Mouse (Mus musculus) midbrain, embryonic 12.5 days (tissue): ENCODE results near the gene Zfp697. TPM values are rescaled to one million over a fixed set of nuclear protein-coding genes. Genes with fewer than 3 reads are reported as not detected.
"Not testable (repeated sequence)": the region's sequence is repeated elsewhere in the genome, so short reads cannot be mapped to it uniquely, and the experiment has no call there.

ENCODE experiments used
- ATAC-seq: fragments of 200-750 bp; cut with Nextera tagmentation; 2 replicates; pipeline ENCODE4 v1.8.0; 2017; ENCODE audit warnings: low read depth, moderate TSS enrichment, moderate library complexity; ENCODE audit not compliant: low FRiP score
- H3K27ac ChIP-seq: fragments of 300-500 bp; sonication (generic); replicated peaks from 2 replicates; pipeline ENCODE4 v1.5.1; 2016; ENCODE audit warnings: mild to moderate bottlenecking
- H3K27me3 ChIP-seq: fragments of 300-500 bp; sonication (generic); 2 replicates; pipeline ENCODE4 v1.6.1; 2016; ENCODE audit warnings: mild to moderate bottlenecking
- H3K36me3 ChIP-seq: fragments of 300-500 bp; sonication (generic); 2 replicates; pipeline ENCODE4 v1.6.1; 2016
- H3K4me1 ChIP-seq: fragments of 300-500 bp; sonication (generic); 2 replicates; pipeline ENCODE4 v1.6.1; 2016
- H3K4me2 ChIP-seq: fragments of 300-500 bp; sonication (generic); replicated peaks from 2 replicates; pipeline ENCODE4 v1.6.1; 2016; ENCODE audit warnings: mild to moderate bottlenecking, moderate library complexity
- H3K4me3 ChIP-seq: fragments of 300-500 bp; sonication (generic); 2 replicates; pipeline ENCODE4 v1.5.1; 2016; ENCODE audit warnings: mild to moderate bottlenecking
- H3K9ac ChIP-seq: fragments of 300-500 bp; sonication (generic); replicated peaks from 2 replicates; pipeline ENCODE4 v1.6.1; 2016; ENCODE audit warnings: mild to moderate bottlenecking, moderate library complexity
- H3K9me3 ChIP-seq: fragments of 300-500 bp; sonication (generic); 2 replicates; pipeline ENCODE4 v1.6.1; 2016; ENCODE audit warnings: mild to moderate bottlenecking
- WGBS: fragments of 180-500 bp; shearing (Covaris S2); methylation state at CpG from one replicate; pipeline ENCODE4 v1.1.7; 2016; 5-methylcytosine and 5-hydroxymethylcytosine counted together
- polyA plus RNA-seq: library from polyadenylated mRNA; unstranded; fragments of >200 nt; fragmentation: Nextera tagmentation; extraction: Ambion mirVana; gene quantifications from 2 replicates; pipeline ENCODE4 v1.2.1, GENCODE M21; 2016

Gene Zfp697
- 9.9 and 10.1 TPM in 2 replicates for polyA plus RNA-seq

GRCm38 (mm10) chr3:98382246-98382939 lies at the start of gene Zfp697:
Zfp697 (plus strand) TSS chr3:98382461.
- Histone ChIP-seq H3K36me3 (no peaks in the 10 kb centered on the region), H3K9me3 (no peaks in the 10 kb centered on the region), H3K4me1 (peaks cover 19% of the 10 kb centered on the region), H3K9ac (peak within 1 kb of the TSS; percentile 92), H3K4me3 (peak within 1 kb of the TSS; percentile 89), H3K4me2 (peak within 1 kb of the TSS; percentile 87), H3K27ac (peak within 1 kb of the TSS; percentile 90), H3K27me3 (no peaks in the 10 kb centered on the region)
- peak; percentile 92 for ATAC-seq
- WGBS: under 1% methylated on average over 42 of the region's 42 CpGs

DNA sequence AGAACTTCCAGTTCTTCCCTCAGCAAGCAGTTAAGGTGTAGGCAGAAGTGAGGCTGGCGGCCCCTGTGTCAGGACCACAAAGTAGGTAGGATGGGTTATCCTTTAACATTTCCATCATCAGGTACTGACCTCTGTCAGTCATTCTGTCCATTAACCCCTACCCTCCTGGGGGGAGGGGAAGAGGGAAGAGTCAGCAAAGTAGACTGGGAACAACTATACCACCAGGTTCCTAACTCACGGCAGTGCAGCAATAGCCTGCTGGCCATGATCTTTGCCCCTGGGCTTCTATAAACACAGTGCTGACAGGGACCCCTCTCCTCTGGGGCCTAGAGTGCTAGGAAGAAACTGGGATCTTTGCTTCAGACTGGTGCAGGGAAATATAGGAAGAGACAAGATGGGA lies 48.3 kb upstream of the Zfp697 start:
- ATAC-seq: no peak
- Histone ChIP-seq H3K27ac (no peak overlapping the region), H3K4me2 (no peak overlapping the region), H3K4me3 (no peak overlapping the region), H3K9ac (no peak overlapping the region), H3K36me3 (peaks cover 49% of the 10 kb centered on the region), H3K9me3 (no peaks in the 10 kb centered on the region), H3K4me1 (peaks cover 37% of the 10 kb centered on the region), H3K27me3 (no peaks in the 10 kb centered on the region)
- WGBS: 78% methylated on average over 2 of the region's 2 CpGs

DNA sequence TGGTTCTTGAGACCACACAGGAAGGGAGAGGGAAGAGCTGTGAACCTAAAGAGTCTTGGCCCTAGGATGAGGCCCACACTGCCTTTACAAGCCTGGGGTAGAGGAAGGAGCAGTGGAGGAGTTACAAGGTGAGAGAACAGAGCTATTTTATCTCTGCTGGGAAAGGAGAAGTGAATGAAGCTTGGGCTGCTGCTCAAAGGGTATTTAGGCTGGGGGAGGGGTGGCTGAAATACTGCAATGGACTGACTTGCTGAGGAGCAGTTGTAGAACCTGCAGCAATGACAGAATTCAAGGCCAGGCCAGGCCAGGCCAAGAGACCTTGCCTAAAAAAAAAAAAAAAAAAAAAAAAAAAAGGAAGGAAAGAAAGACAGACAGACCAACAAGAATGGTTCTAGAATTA lies 46.9 kb upstream of the Zfp697 start:
- no peak for ATAC-seq
- Histone ChIP-seq H3K4me2 (no peak overlapping the region), H3K9ac (no peak overlapping the region), H3K36me3 (peaks cover 41% of the 10 kb centered on the region), H3K27me3 (no peaks in the 10 kb centered on the region), H3K27ac (no peak overlapping the region), H3K4me3 (no peak overlapping the region), H3K9me3 (no peaks in the 10 kb centered on the region), H3K4me1 (peaks cover 37% of the 10 kb centered on the region)

GRCm38 (mm10) chr3:98335886-98336285 lies 46.4 kb upstream of the Zfp697 start:
- Histone ChIP-seq H3K4me3 (no peak overlapping the region), H3K9me3 (no peaks in the 10 kb centered on the region), H3K27ac (no peak overlapping the region), H3K27me3 (no peaks in the 10 kb centered on the region), H3K9ac (no peak overlapping the region), H3K4me1 (peaks cover 37% of the 10 kb centered on the region), H3K4me2 (no peak overlapping the region), H3K36me3 (peaks cover 36% of the 10 kb centered on the region)
- 78% methylated on average over 7 of the region's 7 CpGs for WGBS
- no peak for ATAC-seq

DNA sequence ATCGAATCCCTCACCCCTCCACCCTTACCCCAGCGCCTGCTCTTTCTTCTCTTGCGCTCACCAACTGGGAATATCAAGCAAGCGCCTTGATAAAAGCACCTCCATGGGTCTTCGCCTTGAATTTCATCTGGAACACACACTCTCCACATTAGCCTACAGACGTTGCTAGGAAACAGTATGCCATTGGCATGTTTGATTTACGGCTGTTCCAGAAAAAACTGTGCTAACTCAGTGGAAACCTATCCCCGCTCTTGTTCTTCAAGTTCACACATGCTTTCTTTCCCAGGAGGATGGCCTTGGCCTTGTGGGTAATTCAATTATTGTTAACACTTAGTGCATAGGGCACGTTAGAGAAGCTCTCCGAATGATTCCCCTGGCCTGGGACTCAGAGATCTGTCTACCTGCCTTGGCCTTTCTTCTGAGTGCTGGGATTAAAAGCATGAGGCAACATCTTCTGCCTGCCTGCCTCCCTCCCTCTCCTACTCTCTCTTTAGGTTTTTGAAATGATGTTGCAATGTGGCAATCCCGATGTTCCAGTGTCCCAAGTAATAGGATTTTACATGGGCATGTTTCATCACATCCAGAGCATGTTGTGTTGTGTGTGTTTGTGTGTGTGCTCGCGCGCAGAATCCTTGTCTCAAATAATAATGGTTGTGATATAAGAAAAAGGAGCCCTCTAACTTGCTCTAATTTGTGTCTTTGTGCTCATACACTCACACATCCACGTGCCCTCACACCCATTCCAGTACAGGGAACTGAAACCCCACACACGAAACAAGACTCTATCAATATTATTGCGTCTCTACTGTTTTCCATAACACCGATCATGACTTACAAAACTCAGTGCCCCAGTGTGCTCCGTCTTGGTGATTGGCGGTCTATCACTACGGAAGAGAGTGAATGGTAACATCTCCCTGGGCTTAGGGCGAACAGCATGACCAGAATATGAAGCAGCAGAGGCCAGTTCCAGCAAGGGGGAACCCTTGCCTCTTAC lies 45.3 kb upstream of the Zfp697 start:
- ATAC-seq: no peak
- 64% methylated on average over 22 of the region's 22 CpGs for WGBS
- H3K4me2 ChIP-seq: peak overlapping the region; percentile 98
- peaks cover 26% of the 10 kb centered on the region for H3K36me3 ChIP-seq
- H3K27ac ChIP-seq: 0 out of 2 replicates have a peak overlapping the region, but pooled peaks have one; percentile 20
- no peaks in the 10 kb centered on the region for H3K27me3 ChIP-seq
- H3K9ac ChIP-seq: 0 out of 2 replicates have a peak overlapping the region, but pooled peaks have one; percentile 2
- no peaks in the 10 kb centered on the region for H3K9me3 ChIP-seq
- peaks cover 37% of the 10 kb centered on the region for H3K4me1 ChIP-seq
- peak overlapping the region; percentile 72; the same call in 1 of the 2 replicates for H3K4me3 ChIP-seq

GRCm38 (mm10) chr3:98338584-98339041 lies 43.6 kb upstream of the Zfp697 start:
- Histone ChIP-seq H3K4me1 (peaks cover 37% of the 10 kb centered on the region), H3K27me3 (no peaks in the 10 kb centered on the region), H3K4me2 (peak overlapping the region; percentile 98), H3K9me3 (no peaks in the 10 kb centered on the region), H3K27ac (0 out of 2 replicates have a peak overlapping the region, but pooled peaks have one; percentile 65), H3K4me3 (peak overlapping the region; percentile 72), H3K36me3 (peaks cover 11% of the 10 kb centered on the region; the same call in 1 of the 2 replicates), H3K9ac (peak overlapping the region; percentile 82)
- 0 out of 2 replicates have a peak, but pooled peaks have one; percentile 38 for ATAC-seq
- 3% methylated on average over 15 of the region's 15 CpGs for WGBS

- ATAC-seq: peak; percentile 70
- under 1% methylated on average over 41 of the region's 46 CpGs for WGBS
- no peaks in the 10 kb centered on the region for H3K27me3 ChIP-seq
Measured at GRCm38 (mm10) chr3:98339097-98339705, 43.1 kb upstream of the Zfp697 start.

GRCm38 (mm10) chr3:98339706-98340109 lies 42.6 kb upstream of the Zfp697 start, which contains the start of gene Phgdh:
Phgdh (minus strand) TSS chr3:98339990.
- H3K4me3 ChIP-seq: peak within 1 kb of the TSS; percentile 72
- H3K27ac ChIP-seq: peak within 1 kb of the TSS; percentile 65
- ATAC-seq: peak; percentile 81
- H3K36me3 ChIP-seq, H3K9me3 ChIP-seq, H3K27me3 ChIP-seq: not testable (repeated sequence)
- peaks cover 37% of the 10 kb centered on the region for H3K4me1 ChIP-seq
- peak within 1 kb of the TSS; percentile 82 for H3K9ac ChIP-seq
- WGBS: 0% methylated on average over 10 of the region's 10 CpGs
- peak within 1 kb of the TSS; percentile 98 for H3K4me2 ChIP-seq

More at GRCm38 (mm10) chr3:98339097-98339705, 43.1 kb upstream of the Zfp697 start:
- Histone ChIP-seq H3K4me2 (peak overlapping the region; percentile 98), H3K9me3 (no peaks in the 10 kb centered on the region), H3K9ac (peak overlapping the region; percentile 82), H3K4me3 (peak overlapping the region; percentile 72), H3K27ac (peak overlapping the region; percentile 65), H3K4me1 (peaks cover 37% of the 10 kb centered on the region), H3K36me3 (peaks cover 6% of the 10 kb centered on the region; the same call in 1 of the 2 replicates)

DNA sequence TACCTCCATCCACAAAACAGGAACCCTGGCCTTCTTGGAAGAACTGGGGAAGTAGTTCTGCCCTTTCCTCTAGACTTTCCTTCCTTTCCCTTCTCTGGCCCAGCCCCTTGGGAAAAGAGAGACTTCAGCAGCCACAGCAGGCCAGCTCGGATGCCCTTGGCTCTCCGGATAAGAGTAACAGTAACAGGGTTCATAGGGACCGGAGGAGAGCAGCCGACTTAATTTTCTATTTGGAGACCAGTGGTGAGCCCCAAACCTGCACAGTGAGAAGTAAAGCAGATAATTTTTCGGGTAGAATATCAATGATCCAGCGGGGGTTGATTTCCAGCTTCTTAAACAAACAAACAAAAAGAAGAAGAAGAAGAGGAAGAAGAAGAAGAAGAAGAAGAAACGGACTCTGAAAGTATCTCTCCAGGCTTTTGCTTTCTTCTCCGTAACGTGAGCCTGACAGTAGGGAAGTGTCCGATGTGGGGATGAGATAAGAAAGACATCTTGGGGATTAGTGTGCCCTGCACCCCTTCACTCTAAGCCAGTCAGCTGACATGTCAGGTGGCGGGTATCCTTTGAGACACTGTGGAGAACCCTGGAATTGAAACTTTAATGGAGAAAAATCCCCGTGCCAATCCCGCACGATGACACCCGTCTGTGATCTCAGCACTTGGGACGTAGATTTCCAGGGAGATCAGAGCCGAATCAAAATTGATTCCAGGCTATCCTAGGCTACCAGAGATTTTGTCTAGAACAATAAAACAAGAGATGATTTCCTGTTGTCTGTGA lies 41.3 kb upstream of the Zfp697 start:
- Histone ChIP-seq H3K27ac (no peak overlapping the region), H3K36me3 (no peaks in the 10 kb centered on the region), H3K9ac (no peak overlapping the region), H3K27me3 (no peaks in the 10 kb centered on the region), H3K9me3 (no peaks in the 10 kb centered on the region), H3K4me2 (no peak overlapping the region), H3K4me3 (no peak overlapping the region), H3K4me1 (peaks cover 28% of the 10 kb centered on the region)
- 83% methylated on average over 17 of the region's 17 CpGs for WGBS
- no peak for ATAC-seq

DNA sequence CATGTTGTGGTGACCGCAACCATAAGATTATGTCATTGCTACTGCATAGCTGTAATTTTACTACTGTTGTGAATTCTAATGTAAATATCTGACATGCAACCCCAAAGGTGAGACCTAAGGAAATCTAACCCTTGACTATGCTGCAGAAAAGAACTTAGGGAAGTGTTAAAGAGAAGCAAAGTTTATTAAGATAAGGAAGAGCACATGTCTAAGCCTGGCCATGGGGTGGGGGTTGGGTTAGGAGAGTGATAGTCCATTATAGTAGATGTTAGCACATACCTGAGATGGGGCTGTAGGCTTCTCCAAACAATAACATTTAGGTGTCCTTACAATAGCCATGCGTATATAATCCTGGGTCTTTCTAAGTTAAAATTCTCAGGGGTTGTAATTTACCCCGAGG lies 39.0 kb upstream of the Zfp697 start:
- Histone ChIP-seq H3K36me3 (no peaks in the 10 kb centered on the region), H3K4me2 (no peak overlapping the region), H3K9me3 (no peaks in the 10 kb centered on the region), H3K4me1 (peaks cover 6% of the 10 kb centered on the region), H3K27me3 (no peaks in the 10 kb centered on the region), H3K9ac (no peak overlapping the region), H3K4me3 (no peak overlapping the region), H3K27ac (no peak overlapping the region)
- WGBS: 91% methylated on average over 3 of the region's 3 CpGs
- no peak for ATAC-seq

DNA sequence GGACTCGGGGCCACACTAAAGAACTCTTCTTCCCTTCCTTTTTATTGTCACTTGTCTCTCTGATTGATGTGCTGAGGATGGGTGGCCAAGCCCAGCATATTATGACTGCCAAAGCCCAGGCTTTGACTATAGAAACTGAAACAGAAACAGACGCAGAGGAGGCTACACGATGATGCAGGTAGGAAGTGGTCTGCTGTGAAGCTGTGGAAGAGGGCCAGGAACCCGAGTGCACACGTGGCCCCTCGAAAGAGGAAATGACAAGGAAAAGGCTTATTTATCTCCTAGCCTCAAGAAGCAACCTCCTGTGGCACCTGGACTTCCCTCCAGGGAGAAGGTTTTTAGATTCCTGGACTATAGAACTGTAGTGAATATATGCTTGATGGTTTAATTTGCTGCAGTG lies 34.2 kb upstream of the Zfp697 start:
- H3K27me3 ChIP-seq: no peaks in the 10 kb centered on the region
- H3K36me3 ChIP-seq: no peaks in the 10 kb centered on the region
- H3K9ac ChIP-seq: no peak overlapping the region
- 85% methylated on average over 6 of the region's 6 CpGs for WGBS
- no peak overlapping the region for H3K4me2 ChIP-seq
- H3K9me3 ChIP-seq: no peaks in the 10 kb centered on the region
- H3K4me3 ChIP-seq: no peak overlapping the region
- no peak overlapping the region for H3K27ac ChIP-seq
- ATAC-seq: no peak
- 0 out of 2 replicates have a peak, but pooled peaks cover 2% of the 10 kb centered on the region for H3K4me1 ChIP-seq
